Mouse (Mus musculus) inflammation-experienced regulatory T-cells, adult 6 months (primary cell): ENCODE measurements at regions not wholly inside any gene's neighbourhood (a gene's known extent, or its start where the extent isn't known, plus 50 kb on each side); places are given as distances from the start of the nearest gene placed in this dataset.
A peak's percentile ranks its signal among the peaks of the same experiment; 100 is the strongest.

Source experiments
- ATAC-seq: one replicate; pipeline ENCODE4 v1.8.0; 2017

DNA sequence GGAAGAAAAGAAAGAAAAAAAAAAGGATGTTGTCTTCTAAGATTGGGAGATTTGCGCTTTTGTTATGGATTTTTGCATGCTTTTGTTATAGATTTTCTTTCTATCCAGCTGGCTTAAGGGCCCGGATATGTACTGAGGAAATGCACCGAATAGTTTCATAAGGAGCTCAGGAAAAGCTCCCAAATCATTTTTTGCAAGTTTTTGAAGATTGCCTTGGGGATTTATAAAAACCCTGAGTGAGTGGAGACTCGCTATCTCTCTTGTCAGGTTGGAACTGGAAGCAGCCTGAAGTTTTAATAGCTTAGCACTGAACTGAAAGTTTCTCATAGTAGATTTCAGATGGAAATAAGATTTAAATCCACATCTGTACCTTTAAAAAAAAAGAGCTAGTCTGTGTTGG lies 188.0 kb upstream of the Prickle1 start:
- no peak for ATAC-seq

DNA sequence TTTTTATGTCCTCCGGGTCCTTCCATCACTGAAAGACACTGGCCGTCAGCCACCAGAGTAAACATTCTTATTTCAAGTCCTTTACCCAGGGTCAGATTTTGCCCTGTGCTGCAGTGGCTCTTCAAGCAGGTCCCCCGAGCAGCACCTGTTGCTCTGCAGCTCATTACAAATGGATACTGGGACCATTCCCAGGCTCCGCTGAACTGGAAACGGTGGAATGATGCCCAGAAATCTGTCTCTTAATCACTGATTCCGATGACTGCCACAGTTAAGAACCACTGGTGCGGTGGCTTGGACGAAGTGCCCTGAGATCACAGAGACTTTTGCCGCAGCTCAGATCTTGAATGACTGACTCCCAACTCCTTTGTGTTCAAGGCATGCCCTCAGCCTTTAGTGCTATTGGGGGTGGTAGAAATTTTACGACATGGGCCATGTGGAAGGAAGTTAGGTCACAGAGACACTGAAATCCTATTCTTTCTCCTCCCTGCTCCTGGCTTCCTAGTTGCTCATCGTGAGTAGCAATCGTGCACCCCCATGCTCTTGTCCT lies 179.6 kb upstream of the Prickle1 start:
- no peak for ATAC-seq

DNA sequence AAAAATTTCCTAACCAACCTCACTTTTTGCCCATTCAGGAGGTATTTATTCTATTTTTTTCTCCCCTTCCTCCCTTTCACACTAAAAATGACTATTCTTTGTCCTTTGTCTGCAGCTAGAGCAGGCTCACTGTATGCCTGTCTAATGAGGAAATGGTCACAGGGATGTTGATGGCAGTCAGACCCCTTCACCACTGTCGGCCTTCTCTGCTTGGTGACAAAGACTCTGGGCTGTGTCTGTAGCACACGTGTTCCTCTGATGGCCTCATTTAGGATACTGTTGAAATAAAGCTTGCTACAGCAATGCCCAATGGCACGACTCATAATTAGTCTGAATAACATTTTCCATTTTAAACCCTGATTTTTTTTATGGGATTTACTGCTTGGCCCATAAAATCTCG lies 178.6 kb upstream of the Prickle1 start:
- no peak for ATAC-seq

DNA sequence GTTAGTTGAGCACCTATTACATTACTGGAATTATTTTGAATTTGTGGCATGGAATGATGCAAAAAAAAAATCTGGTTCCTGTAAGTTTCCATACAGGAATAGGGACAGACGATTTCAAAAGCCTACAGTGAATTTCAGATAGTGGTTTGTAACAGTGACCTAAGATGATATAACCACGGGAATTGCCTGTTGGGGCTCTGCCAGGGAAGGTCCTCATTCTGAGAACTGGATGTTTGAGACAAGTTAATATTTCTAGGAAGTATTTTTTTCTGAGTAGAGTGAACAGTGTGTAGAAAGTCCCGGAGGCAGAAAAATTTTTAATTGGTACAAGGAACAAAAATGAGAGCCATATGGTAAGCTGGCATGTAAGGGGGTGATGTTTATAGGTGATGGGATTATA lies 171.3 kb upstream of the Prickle1 start:
- no peak for ATAC-seq

DNA sequence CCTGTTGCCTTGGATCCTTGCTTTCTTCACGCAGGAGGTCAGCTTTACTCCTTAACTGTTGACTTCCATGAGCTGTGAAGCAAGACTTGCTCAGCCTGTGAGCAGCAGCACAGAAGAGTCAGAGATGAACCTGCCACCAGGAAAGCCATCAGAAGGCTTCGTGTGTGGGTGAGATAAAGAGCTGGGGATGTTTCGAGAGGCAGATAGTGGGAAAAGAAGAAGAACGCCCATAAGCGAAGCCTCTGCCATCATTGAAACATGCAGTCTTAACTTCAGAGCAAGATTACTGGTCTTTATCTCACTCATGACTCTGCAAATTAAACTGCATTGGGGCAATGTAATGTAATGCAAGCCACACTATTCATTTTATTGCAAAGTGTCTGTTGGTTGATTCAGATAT lies 167.4 kb upstream of the Prickle1 start:
- ATAC-seq: no peak

DNA sequence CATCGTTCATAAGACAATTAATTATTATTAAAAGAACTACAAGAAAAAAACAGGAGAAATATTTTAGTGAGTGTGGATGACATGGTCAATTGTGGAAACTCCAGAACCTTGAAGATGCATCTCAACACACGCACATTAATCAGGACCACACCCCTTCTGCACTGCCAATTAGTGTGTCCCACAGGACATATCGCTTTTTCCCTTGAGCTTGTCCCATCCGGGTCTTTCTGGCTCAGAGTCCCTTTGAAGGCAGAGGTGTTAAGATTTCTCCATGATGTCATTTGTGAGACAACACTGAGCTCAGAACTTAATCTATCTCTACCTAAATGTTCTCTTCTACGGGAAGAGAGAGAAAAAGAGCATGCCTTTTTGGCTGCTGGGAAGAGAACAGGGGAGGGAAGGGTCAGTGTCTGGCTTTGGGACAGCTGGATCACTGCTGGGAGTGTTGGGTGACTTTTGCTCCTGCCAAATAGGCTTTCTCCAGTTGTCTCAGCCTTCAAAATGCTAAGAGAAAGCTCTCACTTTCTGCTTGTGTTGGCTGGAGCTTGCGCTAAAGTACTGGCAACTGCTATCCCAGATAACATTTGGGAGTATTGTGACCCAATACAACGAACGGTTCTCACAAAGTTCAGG lies 162.6 kb upstream of the Prickle1 start:
- ATAC-seq: no peak

DNA sequence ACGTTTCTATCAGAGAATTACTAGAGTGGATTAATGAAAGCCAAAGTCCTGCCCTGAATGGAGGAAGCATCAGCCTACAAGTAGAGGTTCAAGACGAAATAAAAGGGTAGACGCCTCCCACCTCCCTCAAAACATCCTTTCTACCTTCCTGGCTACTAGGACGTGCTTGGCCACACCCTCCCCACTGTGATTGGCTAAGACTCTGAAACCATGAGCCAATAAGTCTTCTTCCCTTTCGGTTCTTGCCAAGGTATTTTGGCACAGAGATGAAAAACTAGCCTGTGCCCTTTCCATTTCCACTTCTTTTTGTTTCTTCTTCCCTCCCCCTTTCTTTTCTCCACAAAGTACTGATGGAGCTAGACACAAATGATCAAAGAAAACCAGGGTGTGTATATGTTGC lies 160.3 kb upstream of the Prickle1 start:
- peak; percentile 55 for ATAC-seq

DNA sequence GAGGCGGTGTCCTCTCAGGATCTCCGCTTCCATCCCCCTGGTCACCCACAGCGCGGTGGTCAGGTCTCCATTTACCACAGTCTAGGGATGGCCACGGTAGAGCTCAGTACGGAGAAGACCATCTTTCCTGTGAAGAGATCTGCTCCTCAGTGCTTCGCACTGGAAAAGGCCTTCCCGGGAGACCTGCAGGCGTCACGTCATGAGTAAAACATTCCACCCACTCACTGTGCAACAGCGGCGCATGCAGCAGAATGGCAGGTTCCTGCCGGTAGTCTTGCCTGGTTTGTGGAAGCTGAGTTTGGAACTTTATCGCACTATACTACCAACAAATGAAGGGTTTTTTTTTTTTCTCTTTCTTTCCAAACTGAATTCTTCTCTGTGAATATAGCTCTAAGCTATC lies 156.1 kb upstream of the Prickle1 start:
- ATAC-seq: no peak

DNA sequence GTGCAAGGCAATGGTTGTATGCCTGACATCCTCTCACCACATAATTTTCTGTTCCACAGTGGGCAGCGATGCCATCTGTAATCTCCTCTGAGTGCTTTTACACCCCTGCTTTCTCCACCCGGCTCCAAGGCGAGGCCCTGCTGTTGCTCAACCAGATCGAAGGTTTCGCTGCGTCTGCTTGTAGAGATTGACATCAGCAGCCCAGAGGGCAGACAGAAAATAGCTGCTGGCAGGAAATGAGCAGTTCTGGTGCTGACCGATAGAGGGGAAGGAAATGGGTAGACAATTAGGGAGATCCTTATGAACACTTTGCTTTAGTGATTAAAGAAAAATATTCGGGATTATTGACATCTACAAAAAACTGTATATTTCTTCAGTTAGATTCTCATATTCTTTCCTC lies 155.3 kb upstream of the Prickle1 start:
- ATAC-seq: peak; percentile 89

DNA sequence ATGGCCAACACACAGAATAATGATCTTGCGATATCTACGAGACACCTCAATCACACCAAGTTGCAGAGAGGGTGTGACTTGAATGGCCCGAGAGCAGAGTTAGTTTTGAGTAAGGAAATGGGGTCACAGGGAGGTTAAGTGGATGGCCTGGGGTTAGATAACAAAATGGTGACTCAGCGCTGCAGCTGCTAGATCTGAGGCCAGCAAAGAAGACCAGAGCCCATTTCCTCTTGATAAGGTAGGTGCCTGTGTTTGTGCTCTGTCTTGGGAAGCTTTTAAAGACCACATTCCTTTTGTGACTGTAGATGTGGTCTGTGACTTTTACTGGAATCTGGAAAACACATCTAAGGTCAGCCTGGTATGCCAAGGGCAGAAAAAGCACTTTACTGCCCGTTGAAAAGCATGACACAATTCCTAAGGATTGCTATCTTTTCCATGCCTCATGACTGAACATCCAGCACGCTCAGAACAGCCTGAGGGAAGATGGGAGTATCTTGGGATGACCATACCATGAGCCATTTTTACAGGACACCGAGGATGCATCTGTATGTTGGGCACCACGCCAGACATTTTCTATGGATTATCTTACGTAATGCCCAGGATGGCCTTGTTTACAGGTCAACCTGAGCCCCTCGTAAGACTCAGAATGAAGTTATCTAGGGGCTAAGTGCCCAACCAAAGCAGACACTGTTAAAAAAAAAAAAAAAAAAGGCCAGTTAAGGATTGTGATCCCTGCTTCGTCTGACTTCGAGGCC lies 148.7 kb upstream of the Prickle1 start:
- no peak for ATAC-seq

DNA sequence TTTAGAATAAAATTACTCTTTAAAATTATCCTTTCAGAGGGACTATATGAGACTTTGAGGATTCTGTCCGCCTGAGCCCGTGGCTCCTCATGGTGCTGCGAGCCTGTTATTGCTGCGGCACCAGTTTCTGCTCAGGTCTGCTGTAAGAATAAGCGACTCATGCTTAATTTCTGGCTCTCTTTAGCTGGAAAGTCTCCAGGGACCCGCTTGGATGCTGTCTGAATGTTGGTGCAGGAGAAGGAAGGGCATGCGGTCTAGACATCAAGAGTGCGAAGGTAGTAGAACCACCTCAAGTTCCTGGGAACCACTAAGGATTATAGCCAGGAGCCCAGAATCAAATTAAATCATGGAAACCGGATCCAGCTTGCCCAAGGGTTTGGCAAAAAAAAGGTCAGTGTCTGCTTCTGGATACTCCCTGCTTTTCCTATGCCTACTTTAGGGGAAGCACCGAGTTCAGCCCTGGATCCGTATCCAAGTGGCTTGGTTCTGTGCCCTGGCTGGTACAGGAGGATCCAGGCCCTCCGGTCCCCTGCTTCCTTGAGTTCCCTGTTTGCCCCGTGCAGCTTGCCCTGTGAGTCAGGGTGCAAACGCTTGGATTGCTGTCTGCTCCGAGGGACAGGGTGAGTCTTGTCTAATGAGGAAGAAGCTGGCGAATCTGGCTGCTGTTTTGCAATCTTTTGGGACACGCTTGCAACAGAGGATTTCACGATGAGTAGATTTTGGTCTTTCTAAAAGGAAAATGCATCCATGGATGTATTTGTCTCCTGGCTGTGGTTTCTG lies 138.2 kb upstream of the Prickle1 start:
- no peak for ATAC-seq

DNA sequence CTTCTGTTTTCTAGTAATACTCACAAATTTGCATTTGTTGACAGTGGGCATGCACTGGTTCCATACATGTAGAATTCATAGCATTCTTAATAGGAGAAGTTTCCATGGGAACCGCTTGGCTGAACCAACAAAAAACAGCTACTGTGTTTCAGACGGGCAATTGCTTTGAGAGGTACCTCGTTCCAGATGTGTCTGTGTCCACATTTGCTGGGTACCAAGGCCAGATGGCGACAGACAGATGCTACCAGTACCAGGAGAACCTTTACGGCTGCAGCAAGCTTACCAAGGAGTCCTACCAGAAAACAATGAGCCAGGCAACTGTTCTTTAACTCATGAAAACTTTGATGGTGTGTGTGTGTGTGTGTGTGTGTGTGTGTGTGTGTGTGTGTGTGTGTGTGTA lies 137.1 kb upstream of the Prickle1 start:
- no peak for ATAC-seq

DNA sequence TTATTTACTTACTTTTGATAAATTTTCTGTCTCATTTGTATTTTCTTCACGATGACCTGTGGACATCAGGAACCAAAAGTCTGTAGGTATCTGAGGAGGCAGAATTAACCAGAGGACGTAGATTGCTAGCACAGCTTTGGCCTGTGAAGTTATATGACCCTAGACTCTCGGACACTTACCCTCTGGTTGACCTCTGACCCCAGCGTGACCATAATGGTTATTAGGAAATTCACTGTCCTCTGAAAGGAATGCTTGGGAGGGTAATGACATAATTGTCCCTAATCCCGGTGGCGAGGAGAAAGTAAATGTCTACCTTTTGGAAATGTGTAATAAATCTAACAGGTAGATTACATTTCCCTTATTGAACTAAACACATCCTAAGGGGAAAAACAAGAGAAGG lies 135.5 kb upstream of the Prickle1 start:
- no peak for ATAC-seq

DNA sequence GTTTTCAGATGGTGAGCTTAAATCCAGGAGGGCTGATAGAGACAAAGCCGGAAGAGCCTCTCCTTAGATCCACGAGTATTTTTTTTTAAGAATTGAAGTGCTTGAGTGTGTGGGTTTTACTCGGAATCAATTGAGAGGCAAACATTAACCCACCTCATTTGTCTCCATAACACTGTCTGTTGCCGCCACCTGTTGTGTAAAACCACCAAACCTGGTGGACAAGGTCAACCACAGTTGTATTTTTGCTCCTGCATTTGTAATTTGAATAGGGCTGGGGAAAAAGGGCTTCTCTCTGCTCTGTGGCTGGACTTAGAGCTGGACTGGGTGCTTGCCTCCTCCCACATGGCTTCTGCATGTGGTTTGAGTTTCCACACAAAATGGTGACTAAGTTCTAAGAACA lies 119.8 kb upstream of the Prickle1 start:
- ATAC-seq: no peak

DNA sequence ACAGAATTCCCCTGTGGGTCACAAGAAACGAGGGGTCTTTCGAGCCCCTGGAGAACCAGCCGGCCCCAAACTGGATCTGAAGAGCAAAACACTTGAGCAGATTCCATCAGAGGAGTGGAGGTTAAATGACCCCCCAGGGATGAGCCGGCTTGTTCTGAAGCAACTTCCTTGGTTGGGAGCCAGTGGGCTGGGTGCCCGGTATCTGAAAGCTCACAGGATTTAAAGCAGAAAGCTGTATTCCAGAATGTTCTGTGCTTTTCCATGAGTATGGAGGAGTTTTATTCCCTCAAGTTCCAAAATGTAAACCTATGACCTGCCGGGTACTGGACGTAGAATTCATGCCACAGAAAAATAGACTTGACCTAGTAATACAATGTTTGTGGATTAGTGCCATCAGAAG lies 117.7 kb upstream of the Prickle1 start:
- ATAC-seq: no peak

DNA sequence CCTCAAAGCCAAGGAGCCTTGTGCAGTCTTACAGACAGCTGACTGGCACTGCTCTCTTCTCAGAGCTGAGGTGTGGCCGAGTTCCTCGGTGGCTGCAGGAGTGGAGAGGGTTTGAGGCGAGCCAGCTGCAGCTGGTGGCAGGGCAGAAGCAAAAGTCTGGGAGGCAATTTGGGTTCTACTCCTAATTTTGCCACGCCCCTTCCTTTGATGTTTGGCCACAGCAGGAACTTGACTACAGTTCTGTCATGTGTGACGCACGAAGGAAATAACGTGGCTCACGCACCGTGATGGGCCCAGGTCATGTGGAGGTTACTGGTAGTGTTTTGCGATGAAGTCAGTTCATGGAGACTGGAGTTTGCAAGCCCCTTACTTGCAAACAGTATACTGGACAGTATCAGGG lies 116.9 kb upstream of the Prickle1 start:
- ATAC-seq: peak; percentile 97

DNA sequence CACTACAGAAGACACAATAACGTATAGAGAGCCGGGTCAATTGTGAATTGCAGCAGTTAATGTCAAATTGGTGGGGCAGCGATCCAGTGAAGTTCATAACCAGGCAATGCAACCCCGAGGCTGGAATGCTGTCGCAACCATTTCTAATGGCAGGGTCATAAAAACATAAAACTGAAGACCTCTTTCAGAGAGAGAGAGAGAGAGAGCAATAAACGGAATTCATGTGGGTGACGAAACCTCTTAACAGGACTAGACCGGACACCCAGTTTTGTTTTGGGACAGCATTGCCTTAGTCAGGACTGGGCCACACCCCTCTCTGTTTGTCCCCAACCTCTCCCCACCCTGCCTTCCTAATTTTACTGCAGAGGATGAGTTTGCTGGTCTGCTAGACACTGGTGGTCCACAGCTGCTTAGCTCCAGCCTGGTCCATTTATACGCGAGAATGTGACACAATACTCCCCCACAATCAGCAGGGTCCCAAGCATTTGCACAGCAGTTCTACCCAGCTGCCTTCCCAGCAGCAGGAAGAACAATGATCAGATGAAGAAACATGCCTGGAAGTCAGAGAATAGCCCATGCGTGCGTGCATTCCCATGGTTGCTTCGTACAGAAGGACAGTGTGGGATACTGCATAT lies 115.6 kb upstream of the Prickle1 start:
- ATAC-seq: no peak

DNA sequence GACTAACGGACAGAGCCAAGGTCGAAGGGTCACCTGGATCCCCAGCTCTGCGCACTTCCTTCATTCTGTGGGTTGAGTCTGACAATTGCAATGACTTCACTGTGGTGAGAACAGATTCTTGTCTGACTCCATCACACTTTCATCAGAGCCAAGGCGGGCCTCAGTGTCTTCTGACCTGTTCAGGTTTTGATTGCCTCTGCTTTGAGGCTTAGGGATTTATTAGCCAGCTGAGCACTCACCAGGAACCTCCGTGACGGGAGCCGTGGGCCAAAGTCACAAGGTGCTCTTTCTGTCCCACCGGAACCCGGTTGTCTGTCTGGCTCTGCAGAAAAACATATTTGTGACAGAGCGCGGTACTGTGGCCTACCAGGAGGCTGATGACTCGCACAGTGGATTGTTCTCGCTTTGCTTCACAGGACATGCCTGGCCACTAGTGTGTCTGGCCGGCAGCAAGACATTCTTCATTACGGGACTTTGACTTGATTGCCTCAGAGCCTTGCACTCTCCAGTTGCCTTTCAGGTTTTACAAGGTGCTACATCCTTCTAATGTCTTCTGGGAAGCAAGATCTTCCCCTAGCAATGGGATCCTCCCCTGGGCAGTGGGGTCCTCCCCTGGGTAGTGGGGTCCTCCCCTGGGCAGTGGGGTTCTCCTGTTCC lies 114.9 kb upstream of the Prickle1 start:
- ATAC-seq: no peak

DNA sequence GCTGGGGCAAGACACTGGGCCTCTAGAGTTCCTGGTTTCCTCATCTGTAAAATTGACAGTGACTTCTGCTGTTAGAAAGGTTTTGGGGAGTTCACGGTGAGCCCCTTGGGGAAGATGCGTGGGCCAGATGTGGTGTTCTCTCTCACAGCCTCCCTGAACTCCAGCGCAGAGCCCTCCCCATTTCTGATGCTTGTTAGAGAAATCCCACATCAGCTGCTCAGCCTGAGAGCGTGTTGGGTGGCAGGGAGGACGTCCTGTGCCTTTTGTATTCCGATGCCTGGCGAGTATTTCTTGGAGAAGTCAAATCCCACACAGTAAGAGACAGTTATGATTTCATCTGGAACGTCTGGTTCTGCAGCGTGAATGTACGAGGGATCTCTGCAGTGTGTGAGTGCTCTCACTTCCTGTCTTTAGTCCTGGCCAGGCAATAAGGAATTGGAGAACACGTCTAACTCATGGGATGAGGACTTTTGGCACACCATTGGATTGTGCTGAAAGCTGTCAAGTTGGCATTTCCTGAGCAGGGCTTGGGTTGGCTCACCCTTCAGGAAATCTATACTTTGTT lies 110.8 kb upstream of the Prickle1 start:
- ATAC-seq: no peak

DNA sequence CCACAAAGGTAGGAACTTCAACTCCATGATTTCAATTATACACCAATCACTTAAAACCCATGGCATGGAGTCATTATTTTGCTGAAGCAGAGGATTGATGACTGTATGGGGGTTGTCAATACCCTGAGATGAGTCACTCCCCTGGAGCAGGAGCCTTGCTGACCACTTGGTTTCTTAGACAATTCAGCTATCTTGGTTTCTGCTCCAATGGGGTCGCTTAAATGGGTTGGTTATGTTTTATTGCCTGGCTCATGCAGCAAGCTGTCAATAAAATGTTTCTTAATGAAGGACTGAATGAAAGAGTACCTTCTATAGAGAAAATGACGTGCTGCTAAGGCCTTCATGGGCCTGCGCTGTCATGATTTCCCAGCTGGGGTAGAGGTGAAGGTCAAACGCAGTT lies 110.0 kb upstream of the Prickle1 start:
- no peak for ATAC-seq

DNA sequence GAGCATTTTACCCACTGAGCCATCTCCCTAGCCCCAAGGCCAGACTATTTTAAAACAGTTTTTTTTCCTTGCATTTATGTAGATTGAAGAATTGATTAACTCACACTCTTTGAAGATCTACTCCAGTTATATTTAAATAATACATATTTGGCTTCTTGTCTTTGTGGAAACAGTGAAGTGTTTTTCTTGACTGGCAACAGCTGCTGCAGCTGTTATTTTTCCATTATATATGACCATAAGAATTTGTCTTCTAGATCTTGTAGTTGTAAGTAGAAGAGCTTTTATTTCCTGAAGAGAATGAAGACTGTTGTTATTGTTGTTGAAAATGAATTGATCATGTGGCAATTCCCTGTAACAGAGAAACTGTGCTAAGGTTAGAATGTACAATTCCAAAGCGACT lies 109.4 kb upstream of the Prickle1 start:
- no peak for ATAC-seq

DNA sequence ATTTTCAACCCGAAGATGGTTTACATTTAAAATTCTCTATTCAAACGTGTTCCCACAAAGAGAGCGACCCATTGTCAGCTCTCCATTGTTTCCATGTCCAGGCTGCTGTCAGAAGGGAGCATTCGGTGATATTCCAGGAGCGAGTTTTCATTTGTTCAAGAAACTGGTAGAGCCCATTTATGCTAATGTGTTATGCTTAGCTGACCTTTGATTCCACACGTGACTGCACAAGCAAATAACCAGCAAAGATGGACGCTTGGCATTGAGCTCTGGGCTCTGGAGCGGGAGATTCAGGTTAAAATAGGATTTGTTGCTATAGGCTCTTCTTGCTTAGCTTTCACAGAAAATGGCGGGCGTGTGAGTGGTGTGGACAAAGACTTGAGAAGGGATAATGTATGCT lies 105.3 kb upstream of the Prickle1 start:
- no peak for ATAC-seq
